Mouse (Mus musculus) liver (tissue): ENCODE results near the gene Thbs4.

Source experiments
- DNase-seq: peaks from one replicate; pipeline ENCODE4 v3.0.0-alpha.2; 2020; ENCODE audit warnings: mixed read lengths

Thbs4 gene

GRCm38 (mm10) chr13:92711821-92712220, 82.8 kb downstream of the Thbs4 start:
- DNase-seq: no peak

- DNase-seq: no peak
Observed at GRCm38 (mm10) chr13:92710361-92710760, 84.3 kb downstream of the Thbs4 start.

- no peak for DNase-seq
Observed at GRCm38 (mm10) chr13:92709535-92709934, 85.1 kb downstream of the Thbs4 start.

GRCm38 (mm10) chr13:92708466-92708865, 86.2 kb downstream of the Thbs4 start:
- no peak for DNase-seq

- no peak for DNase-seq
Observed at GRCm38 (mm10) chr13:92707941-92708340, 86.7 kb downstream of the Thbs4 start.

- DNase-seq: no peak
Observed at GRCm38 (mm10) chr13:92706342-92707061, 88.1 kb downstream of the Thbs4 start.

GRCm38 (mm10) chr13:92705016-92705535, 89.5 kb downstream of the Thbs4 start:
- DNase-seq: no peak

- DNase-seq: no peak
Observed at GRCm38 (mm10) chr13:92704189-92704588, 90.4 kb downstream of the Thbs4 start.

GRCm38 (mm10) chr13:92703241-92704027, 91.2 kb downstream of the Thbs4 start:
- DNase-seq: no peak

GRCm38 (mm10) chr13:92702035-92702434, 92.6 kb downstream of the Thbs4 start:
- DNase-seq: no peak
